Mouse (Mus musculus) embryonic stem cell, embryonic (primary cell): ENCODE measurements at regions not wholly inside any gene's neighbourhood (a gene's known extent, or its start where the extent isn't known, plus 50 kb on each side); places are given as distances from the start of the nearest gene placed in this dataset.

Experiments
- CTCF ChIA-PET, 4 experiments: fragments of 300-600 bp in 2 of 4; fragments of 350-600 bp in 2 of 4; sonication (Branson Sonifier 250); formaldehyde crosslinking; loops; one replicate each; lab custom pipeline; 2022; ENCODE audit warnings: inconsistent platforms in 2 of 4; lab: Charles Lee
- POLR2A ChIA-PET, 4 experiments: fragments of 300-600 bp in 2 of 4; fragments of 350-600 bp in 2 of 4; sonication (Branson Sonifier 250); formaldehyde crosslinking; loops; one replicate each; lab custom pipeline; 2022; ENCODE audit warnings: antibody characterized with exemption in 4 of 4, inconsistent platforms in 1 of 4; lab: Charles Lee

DNA sequence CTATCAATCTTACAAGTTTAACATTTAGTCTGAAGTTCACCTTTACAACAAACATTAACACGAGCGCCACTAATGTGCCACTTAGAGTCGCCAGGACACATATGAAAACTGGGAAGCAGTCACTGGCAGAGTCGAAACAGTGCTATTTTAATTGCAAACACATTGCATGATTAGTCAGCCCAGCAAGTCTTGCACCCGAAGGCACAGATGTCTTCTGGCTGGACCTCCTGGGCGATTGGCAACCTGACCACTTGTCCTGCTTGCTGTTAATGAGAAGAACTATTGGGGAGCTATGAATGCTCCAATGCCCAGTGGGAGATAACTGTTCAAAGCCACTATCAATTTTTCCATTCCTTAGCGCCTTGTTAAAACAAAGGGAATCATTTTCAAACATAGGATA, 547.0 kb downstream of the Etv1 start:
- POLR2A ChIA-PET: interaction anchor here in 1 of 4 experiments (0.6 kb wide), 1 partner anchor 72 kb away, joined by 3 read pairs; no protein-coding TSS in a partner anchor
- CTCF ChIA-PET: no interaction called here

DNA sequence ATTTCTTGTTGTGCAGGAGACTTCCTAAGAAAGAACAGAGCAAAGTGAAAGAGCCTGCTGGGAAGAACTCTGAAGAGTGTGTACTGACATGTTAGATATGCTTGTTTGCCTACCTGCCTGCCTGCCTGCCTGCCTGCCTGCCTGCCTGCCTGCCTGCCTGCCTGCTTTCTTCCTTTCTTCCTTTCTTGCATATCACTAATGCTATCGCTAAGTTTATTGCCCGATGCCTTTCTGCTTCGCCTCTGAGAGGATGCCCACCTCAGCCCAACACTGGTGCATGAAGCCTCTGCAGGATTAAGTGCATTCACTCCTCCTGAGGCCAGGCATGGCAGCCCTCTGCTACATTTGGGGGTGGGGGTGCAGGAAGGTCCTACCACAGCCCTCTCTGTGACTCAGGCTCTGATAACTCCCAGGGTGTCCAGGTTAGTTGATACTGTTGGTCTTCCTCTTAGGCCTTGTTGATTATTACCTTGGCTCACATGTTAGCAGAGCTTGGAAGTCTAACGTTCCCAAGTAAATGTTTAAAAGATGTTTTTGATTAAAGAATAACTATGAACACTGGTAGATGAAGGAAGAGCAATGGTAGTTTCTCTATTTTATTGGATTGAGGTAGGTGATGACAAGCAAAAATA, 547.6 kb downstream of the Etv1 start:
- CTCF ChIA-PET: no interaction called here
- POLR2A ChIA-PET: no interaction called here

DNA sequence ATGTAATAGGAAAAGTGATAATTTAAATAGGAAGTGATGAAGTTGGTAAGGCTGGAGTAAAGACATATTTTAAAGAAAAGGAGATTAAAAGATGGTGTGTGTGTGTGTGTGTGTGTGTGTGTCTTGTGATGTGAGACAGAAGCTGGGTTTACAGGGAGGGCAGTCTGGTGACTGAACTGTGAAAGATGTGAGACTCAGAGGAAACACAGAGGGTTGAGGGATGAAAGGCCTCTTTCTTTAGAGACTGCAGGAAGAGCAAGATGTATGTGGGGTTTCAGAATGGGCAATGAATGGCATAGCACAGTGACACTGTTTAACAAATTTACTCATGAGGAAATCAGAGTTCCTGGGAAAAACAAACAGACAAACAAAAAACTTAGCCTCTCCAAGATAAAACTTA, 549.2 kb downstream of the Etv1 start:
- POLR2A ChIA-PET: no interaction called here
- CTCF ChIA-PET: no interaction called here

DNA sequence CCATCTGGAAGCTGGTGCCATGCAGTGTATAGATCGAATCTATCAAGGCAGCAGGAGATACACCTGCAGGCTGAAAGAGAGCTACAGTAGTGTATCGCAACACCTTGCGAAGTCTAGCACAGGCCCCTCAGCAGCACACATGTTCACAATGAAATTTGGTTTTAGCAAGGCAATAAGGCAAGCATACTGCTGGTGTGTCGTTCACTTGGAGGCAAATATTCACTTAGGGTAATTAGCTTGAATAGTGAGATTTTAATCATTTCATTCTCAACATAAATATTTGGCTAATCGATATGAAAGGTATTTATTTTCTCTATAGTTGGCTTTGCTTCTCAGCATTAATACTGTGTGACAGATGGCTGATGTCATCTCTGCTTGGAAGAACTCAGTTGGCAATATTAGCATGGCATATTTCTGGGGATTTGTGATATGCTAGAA, 559.9 kb downstream of the Etv1 start:
- ChIA-PET POLR2A (no interaction called here), CTCF (no interaction called here)

DNA sequence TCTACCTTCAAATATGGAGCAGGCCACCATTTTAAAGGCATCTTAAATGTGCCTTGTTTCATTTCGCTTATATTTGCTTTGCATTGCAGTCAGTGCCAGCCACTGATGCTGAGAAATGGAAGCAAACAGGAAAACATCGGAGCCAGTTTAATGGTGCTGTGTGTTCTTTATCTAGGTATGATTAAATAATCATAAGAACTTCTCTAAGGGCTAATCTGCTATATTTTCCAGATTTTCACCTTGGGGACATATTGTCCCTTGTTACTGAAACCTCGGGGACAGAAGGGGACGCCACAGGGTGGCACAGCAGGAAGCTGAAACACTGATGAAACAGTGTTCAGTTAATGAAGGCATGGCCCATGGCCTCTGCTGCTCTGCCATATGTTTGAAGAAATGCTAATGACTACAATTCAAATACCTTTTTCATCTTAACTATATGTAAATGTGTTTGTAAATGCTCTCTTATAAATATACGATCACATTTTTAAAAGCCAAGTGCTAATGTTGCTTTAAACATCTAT, 562.6 kb downstream of the Etv1 start:
- POLR2A ChIA-PET: no interaction called here
- CTCF ChIA-PET: no interaction called here

DNA sequence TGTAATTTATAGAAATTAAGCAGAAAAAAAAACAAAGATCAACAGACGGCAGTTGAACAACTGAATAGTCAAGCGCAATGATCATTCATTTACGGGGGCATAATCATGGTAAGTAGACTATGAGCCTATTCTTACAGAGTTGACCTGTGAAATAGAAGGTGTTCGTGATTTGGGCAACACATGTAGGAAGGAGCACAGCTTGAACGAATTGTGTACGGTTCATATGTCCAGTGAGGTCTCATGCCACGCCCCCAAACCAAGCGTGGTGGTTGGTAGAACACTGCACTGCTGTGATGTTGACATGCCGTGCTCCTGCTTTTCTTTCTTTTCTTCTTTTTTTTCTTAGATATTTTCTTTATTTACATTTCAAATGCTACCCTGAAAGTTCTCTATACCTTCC, 563.1 kb downstream of the Etv1 start:
- POLR2A ChIA-PET: interaction anchor here in 1 of 4 experiments (0.6 kb wide), 1 partner anchor 663 kb away, joined by 3 read pairs; no protein-coding TSS in a partner anchor

DNA sequence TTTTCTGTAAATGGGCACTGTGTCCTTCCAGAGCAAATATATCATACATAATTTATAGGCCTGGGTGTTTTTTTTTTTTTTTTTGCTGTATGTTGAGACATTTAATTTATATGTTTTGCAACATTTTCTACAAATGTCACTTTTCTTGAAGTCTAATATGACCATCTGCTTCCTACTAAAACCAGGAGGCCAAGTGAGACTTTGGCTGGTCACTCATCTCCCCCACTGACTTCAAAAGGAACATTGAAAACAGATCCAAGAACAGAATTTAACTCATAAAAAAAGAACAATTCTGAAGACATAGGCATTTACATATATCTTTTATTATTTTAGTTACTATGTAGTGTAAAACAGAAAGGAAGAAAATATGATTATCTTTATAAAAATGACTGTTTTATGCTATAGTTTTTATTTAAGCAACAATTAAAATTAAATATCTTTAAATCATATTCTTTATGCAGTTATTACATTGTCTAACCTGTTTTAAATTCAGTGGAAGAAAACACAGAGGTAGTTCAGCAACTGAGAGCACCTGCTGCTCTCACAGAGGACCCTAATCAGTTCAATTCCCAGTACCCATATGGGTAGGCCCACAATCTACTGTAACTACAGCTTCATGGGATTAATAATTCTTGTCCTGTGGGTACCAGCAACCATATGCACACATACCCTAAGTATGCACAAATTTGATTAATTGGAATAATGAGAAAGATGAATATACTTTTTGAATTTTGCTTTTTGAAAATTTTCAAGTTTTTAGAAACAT, 592.5 kb downstream of the Etv1 start:
- ChIA-PET POLR2A (no interaction called here), CTCF (interaction anchor here in 1 of 4 experiments (0.7 kb wide), 1 partner anchor 809 kb away, joined by 3 read pairs; no protein-coding TSS in a partner anchor)

More for the DNA sequence above, 563.1 kb downstream of the Etv1 start:
- CTCF ChIA-PET: no interaction called here

DNA sequence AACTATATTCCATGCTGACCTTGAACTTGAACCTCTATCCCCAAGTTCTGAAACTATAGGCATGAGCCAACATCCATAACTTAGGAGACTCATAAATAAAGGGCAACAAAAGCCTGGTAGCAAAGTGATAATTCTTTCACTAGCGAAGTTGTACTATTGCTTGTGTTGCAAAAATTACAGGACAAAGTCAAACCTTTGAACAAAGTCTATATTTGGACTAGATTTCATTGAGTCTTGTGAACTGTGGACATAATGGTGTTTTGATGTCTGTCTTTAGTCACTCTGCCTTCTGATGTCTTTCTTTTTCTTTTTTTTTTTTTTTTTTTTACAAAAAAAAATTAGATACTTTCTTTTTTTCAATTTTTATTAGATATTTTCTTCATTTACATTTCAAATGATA, 594.5 kb downstream of the Etv1 start:
- POLR2A ChIA-PET: no interaction called here
- CTCF ChIA-PET: interaction anchor here in 1 of 4 experiments (0.6 kb wide), 1 partner anchor 75 kb away, joined by 3 read pairs; no protein-coding TSS in a partner anchor
